In genomic region chr13:116514256-116514639, GRCm38 (mm10) we compare ENCODE assay signal across 11 mouse cellular contexts.
A peak's percentile ranks its signal among the peaks of the same experiment; 100 is the strongest.
DNase-seq lines count a peak whose midpoint lies in the region; ATAC-seq and TF ChIP-seq lines count a peak whose summit lies in the region.
"Had no signal": no experiment of that assay in that cellular context is flagged by ENCODE, and none has a peak within 500 bp of the region (broad histone marks: within the 10 kb centered on the region; RNA-seq: fewer than 3 reads in every experiment).

No protein-coding gene starts in this region.

- peaks cover 2% of the 10 kb centered on the region; the same call in 1 of the 2 replicates for H3K4me1 ChIP-seq in heart, embryonic 10.5 days
- H3K4me1 ChIP-seq in embryonic facial prominence, embryonic 10.5 days = peaks cover 11% of the 10 kb centered on the region
- H3K4me1 ChIP-seq in forebrain, postnatal 0 days (ENCODE audit: insufficient read depth) = no peaks in the 10 kb centered on the region
- H3K4me1 ChIP-seq in limb, embryonic 14.5 days (ENCODE audit: control insufficient read depth, insufficient read depth, low read length) = peaks cover 4% of the 10 kb centered on the region; the same call in 1 of the 2 replicates

- H3K27ac ChIP-seq in heart, embryonic 10.5 days = no peak overlapping the region
- 0 out of 2 replicates have a peak overlapping the region, but pooled peaks have one; percentile 40 for H3K27ac ChIP-seq in embryonic facial prominence, embryonic 10.5 days (replicated peaks)
- no peak overlapping the region for H3K27ac ChIP-seq in forebrain, postnatal 0 days (ENCODE audit: low read depth, low read length)
- no peak overlapping the region for H3K27ac ChIP-seq in limb, embryonic 14.5 days (replicated peaks; ENCODE audit: low read depth, low read length)
- H3K27ac ChIP-seq: kidney, postnatal 0 days had no signal

- H3K9me3 ChIP-seq in heart, embryonic 10.5 days = no peaks in the 10 kb centered on the region
- H3K9me3 ChIP-seq in embryonic facial prominence, embryonic 10.5 days = no peaks in the 10 kb centered on the region
- H3K9me3 ChIP-seq in forebrain, postnatal 0 days (ENCODE audit: low read length) = no peaks in the 10 kb centered on the region
- H3K9me3 ChIP-seq in limb, embryonic 14.5 days (ENCODE audit: control insufficient read depth, low read length) = no peaks in the 10 kb centered on the region

- ATAC-seq in forebrain, postnatal 0 days = no peak; the same call in 1 of the 2 replicates
- no peak for ATAC-seq in limb, embryonic 14.5 days (ENCODE audit: low FRiP score, low read depth)

- no peak for TF ChIP-seq CTCF in forebrain, postnatal 0 days (IDR thresholded peaks at IDR 0.05; ENCODE audit: low read depth)

- peak overlapping the region; percentile 26; the same call in 1 of the 2 replicates for H3K9ac ChIP-seq in forebrain, postnatal 0 days
- H3K9ac ChIP-seq in limb, embryonic 14.5 days (ENCODE audit: low read depth, low read length, severe bottlenecking) = no peak overlapping the region
- H3K9ac ChIP-seq: lung, embryonic 14.5 days had no signal

- 65% methylated on average over 7 of the region's 7 CpGs for WGBS in heart, embryonic 10.5 days
- WGBS in embryonic facial prominence, embryonic 10.5 days = 38% methylated on average over 7 of the region's 7 CpGs
- WGBS in forebrain, postnatal 0 days = 11% methylated on average over 7 of the region's 7 CpGs
- 51% methylated on average over 7 of the region's 7 CpGs for WGBS in limb, embryonic 14.5 days

- no peak for TF ChIP-seq POLR2A in limb, embryonic 14.5 days (IDR thresholded peaks at IDR 0.05; ENCODE audit: borderline replicate concordance, extremely low read depth, insufficient read depth, insufficient read length)

- DNase-seq in heart, embryonic 10.5 days (ENCODE audit: low spot score) = no peak
- DNase-seq in heart, adult 9 months (ENCODE audit: low spot score in 2 of 2) = no peak
- no peak for DNase-seq in embryonic facial prominence, embryonic 10.5 days (ENCODE audit: low spot score)
- DNase-seq in forebrain, postnatal 0 days = peak; percentile 40
- no peak for DNase-seq in limb, embryonic 14.5 days (ENCODE audit: low spot score)
- no peak for DNase-seq in kidney, adult 11 months
- no peak for DNase-seq in kidney, adult 18-20 months
- no peak for DNase-seq in adrenal gland, adult 18-20 months (ENCODE audit: low spot score in 2 of 2)
- DNase-seq: lung, embryonic 14.5 days; thymus, adult 18-20 months had no signal

- peak overlapping the region; percentile 31; the same call in 1 of the 2 replicates for H3K4me3 ChIP-seq in heart, embryonic 10.5 days
- H3K4me3 ChIP-seq in embryonic facial prominence, embryonic 10.5 days = peak overlapping the region; percentile 42
- peak overlapping the region; percentile 28 for H3K4me3 ChIP-seq in forebrain, postnatal 0 days (ENCODE audit: low read depth, low read length)
- H3K4me3 ChIP-seq in limb, embryonic 14.5 days (replicated peaks; ENCODE audit: low read length) = no peak overlapping the region

- H3K4me2 ChIP-seq in forebrain, postnatal 0 days (ENCODE audit: low read depth) = peak overlapping the region; percentile 45
- H3K4me2 ChIP-seq in limb, embryonic 14.5 days (replicated peaks; ENCODE audit: low read depth, low read length, severe bottlenecking) = peak overlapping the region; percentile 22
- H3K4me2 ChIP-seq: lung, embryonic 14.5 days had no signal

- H3K36me3 ChIP-seq in heart, embryonic 10.5 days = no peaks in the 10 kb centered on the region
- H3K36me3 ChIP-seq in embryonic facial prominence, embryonic 10.5 days (replicated peaks) = no peaks in the 10 kb centered on the region
- no peaks in the 10 kb centered on the region for H3K36me3 ChIP-seq in forebrain, postnatal 0 days (ENCODE audit: insufficient read depth)
- no peaks in the 10 kb centered on the region for H3K36me3 ChIP-seq in limb, embryonic 14.5 days (ENCODE audit: control insufficient read depth, insufficient read depth, low read length)

- no peaks in the 10 kb centered on the region for H3K27me3 ChIP-seq in heart, embryonic 10.5 days (ENCODE audit: insufficient read depth, poor library complexity, severe bottlenecking)
- peaks cover 5% of the 10 kb centered on the region; the same call in 1 of the 2 replicates for H3K27me3 ChIP-seq in embryonic facial prominence, embryonic 10.5 days (replicated peaks; ENCODE audit: low read depth, poor library complexity, severe bottlenecking)
- H3K27me3 ChIP-seq in forebrain, postnatal 0 days (ENCODE audit: insufficient read depth, low read length) = no peaks in the 10 kb centered on the region
- no peaks in the 10 kb centered on the region for H3K27me3 ChIP-seq in limb, embryonic 14.5 days (ENCODE audit: control insufficient read depth, insufficient read depth, low read length)
